Mouse (Mus musculus): ENCODE data around the gene Layn. TPM values are rescaled to one million over a fixed set of nuclear protein-coding genes. Genes with fewer than 3 reads are reported as not detected.

Layn gene
- polyA plus RNA-seq, 1 experiment from 2014 or later = 1.2 TPM

MicroRNAs within 50 kb of the gene (microRNA counts, 519-probe panel; counts per million panel counts)
- 2,095 counts per million, percentile 55 among the panel's probes with 10 or more counts for microRNA mmu-miR-34b-3p
- microRNA mmu-miR-34b-5p = 2,144 counts per million, percentile 60 among the panel's probes with 10 or more counts
- microRNA mmu-miR-34c = 2,867 counts per million, percentile 84 among the panel's probes with 10 or more counts

Small RNAs within 50 kb of the gene (microRNA-seq; reads per million reads assigned to microRNA genes)
- gene Mir34b = 34.3 reads per million, percentile 42 among the genes with 10 or more reads in this experiment
- gene Mir34c = 837 reads per million, percentile 77 among the genes with 10 or more reads in this experiment

Other genes starting within 250 kb of the Layn start
- gene Ppp2r1b, start 231.8 kb downstream of the Layn start, polyA plus RNA-seq (2015; fragmentation: Nextera tagmentation; extraction: Ambion mirVana) = 38.8 and 42.7 TPM in 2 replicates
- gene Sik2, start 68.0 kb downstream of the Layn start, polyA plus RNA-seq (2015; fragmentation: Nextera tagmentation; extraction: Ambion mirVana) = 19.5 and 20.2 TPM in 2 replicates
- gene Btg4, start 16.2 kb downstream of the Layn start, polyA plus RNA-seq (2015; fragmentation: Nextera tagmentation; extraction: Ambion mirVana) = not detected in 2 replicates
- gene 4833427G06Rik, start 25.0 kb upstream of the Layn start, polyA plus RNA-seq (2015; fragmentation: Nextera tagmentation; extraction: Ambion mirVana) = 1.2 and 1.3 TPM in 2 replicates
- 0.03 TPM in 1 of 2 replicates, not detected in the other for gene Gm32742, start 88.4 kb upstream of the Layn start, polyA plus RNA-seq (2015; fragmentation: Nextera tagmentation; extraction: Ambion mirVana)
- 0.11 and 0.16 TPM in 2 replicates for gene Pou2af1, start 136.6 kb upstream of the Layn start, polyA plus RNA-seq (2015; fragmentation: Nextera tagmentation; extraction: Ambion mirVana)
- gene Colca2, start 201.5 kb upstream of the Layn start, polyA plus RNA-seq (2015; fragmentation: Nextera tagmentation; extraction: Ambion mirVana) = 0.38 and 0.55 TPM in 2 replicates

Measured in midbrain, embryonic 16.5 days (tissue).